Mouse (Mus musculus) R1 (cell line): ENCODE results near the gene Adgrf5.
A peak's percentile ranks its signal among the peaks of the same experiment; 100 is the strongest.
"Not testable (repeated sequence)": the region's sequence is repeated elsewhere in the genome, so short reads cannot be mapped to it uniquely, and the experiment has no call there.

ENCODE experiments used
- DNase-seq: peaks from one replicate; pipeline ENCODE4 v3.0.0-alpha.2; 2018; ENCODE audit warnings: low read depth, low spot score

Adgrf5 gene

GRCm38 (mm10) chr17:43460245-43461181, 100.3 kb downstream of the Adgrf5 start:
- DNase-seq, result peak; percentile 75

DNA sequence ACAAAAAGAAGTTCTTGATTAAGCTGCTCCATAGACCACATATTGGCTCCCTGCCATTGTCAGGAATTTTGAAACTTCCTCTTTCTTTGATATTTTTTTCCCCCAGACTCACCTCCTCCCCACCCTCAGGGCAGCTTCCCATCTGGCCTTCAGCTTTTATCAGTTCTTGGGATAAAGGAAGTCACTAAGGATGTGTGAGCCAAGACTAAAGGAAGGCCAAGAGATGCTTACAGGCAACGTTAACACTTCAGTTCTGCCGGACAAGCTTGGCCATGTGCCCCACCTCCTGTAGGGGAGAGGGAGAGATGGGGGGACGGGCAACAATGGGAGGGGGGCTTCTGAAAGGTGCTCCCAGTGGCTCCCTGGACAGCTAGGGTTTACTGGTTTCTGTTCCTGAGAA, 109.8 kb downstream of the Adgrf5 start:
- DNase-seq, result no peak

- DNase-seq, result peak; percentile 17
Measured at GRCm38 (mm10) chr17:43472558-43472957, 112.3 kb downstream of the Adgrf5 start.

GRCm38 (mm10) chr17:43474775-43475174, 114.5 kb downstream of the Adgrf5 start:
- DNase-seq, result no peak

- DNase-seq, result no peak
Measured at GRCm38 (mm10) chr17:43477621-43478020, 117.4 kb downstream of the Adgrf5 start.

DNA sequence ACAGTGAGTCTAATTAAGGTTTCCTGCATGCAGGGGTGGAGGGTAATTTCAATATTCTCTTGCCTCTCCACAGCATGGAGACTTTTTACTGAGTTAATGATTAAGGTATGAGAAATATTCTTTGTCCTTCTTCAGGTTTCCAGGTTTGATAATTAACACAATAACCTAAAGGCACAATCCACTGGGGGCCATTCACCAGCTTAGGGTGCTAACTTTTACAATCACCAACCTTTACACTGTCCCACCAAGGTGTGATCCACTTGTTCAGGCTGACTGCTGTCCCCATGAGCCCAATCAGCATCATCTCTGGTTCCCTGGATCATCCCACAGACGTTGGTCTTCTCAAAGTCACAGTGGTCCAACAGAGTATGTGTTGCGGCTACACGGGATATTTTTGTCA, 125.7 kb downstream of the Adgrf5 start:
- DNase-seq, result no peak

GRCm38 (mm10) chr17:43488439-43489151, 128.3 kb downstream of the Adgrf5 start:
- no peak for DNase-seq

GRCm38 (mm10) chr17:43490371-43490770, 130.1 kb downstream of the Adgrf5 start:
- DNase-seq, result not testable (repeated sequence)

DNA sequence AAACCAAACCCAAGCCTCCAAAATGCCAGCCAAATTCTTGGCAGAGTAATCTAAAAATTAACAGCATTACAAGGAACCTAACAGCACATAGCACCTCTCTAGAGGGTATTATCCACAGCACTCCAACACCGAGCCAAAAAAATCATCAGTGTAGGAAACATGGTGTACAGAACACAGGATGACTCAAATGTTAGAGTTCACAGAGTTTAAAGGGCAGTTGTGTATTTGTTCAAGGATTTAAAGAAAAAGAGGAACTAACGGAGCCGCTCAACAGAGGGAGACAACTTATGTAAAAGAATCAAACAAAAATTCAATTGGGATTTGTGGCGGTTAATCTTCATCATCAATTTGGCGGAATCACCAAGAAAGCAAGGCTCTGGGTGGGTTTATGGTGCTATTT, 135.3 kb downstream of the Adgrf5 start:
- no peak for DNase-seq

DNA sequence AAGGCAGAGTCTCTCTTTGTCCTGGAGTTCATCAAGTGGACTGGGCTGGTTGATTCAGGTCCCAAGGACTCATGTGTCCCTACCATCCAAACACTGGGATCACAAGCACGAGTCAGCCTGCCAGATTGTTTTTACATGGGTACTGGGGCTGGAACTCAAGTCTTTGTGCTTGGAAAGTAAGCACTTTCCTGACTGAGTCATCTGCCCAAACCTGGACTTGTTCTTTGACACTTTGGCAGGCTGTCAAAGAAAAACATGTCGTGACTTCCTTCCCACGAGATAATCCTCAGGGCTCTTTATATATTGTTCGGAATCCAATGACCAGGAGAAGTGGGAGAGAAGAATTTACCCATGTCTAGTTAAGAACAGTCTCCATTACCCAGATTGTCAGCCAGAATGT, 137.3 kb downstream of the Adgrf5 start:
- DNase-seq, result no peak

GRCm38 (mm10) chr17:43500513-43500912, 140.3 kb downstream of the Adgrf5 start:
- DNase-seq, result no peak

DNA sequence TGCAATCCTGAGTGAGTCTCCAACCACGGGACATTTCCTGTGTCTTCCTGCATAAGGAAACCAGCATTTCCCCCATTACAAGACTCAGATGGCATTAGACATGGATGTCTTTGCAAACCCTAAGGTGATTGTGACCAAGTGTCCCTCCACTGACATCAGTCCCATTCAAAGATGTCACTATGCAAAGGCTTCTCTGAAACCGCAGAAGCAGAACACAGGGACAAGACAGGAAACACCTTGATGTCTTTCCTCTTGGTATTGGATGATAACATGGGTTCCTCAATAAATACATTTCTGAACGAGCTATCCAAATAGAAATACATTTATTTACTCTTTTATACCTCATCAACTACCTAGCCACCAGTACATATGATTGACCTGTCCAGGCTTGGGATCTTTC, 141.0 kb downstream of the Adgrf5 start:
- DNase-seq, result no peak

DNA sequence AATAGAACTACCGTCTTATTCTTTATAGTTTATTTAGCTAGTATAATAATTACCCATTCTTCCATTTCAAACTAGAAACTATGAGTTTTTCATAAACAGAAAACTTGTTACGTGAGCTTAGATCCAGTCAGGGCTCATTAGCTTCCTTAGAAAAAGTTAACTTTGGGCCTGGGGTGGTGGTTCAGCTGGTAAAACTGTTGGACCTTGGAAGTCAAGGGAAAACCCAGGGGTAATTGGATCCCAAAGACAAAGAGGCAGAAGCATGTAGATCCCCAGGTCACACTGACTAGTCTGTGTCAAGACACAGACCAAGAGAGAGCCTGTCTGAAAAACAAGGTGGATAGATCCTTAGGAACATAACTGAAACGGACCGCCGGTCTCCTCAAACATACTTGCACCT, 141.4 kb downstream of the Adgrf5 start:
- DNase-seq, result no peak

- no peak for DNase-seq
Measured at GRCm38 (mm10) chr17:43502592-43502991, 142.3 kb downstream of the Adgrf5 start, which contains the start of gene Mep1a. TSS of gene Mep1a (minus strand) at chr17:43502812.

DNA sequence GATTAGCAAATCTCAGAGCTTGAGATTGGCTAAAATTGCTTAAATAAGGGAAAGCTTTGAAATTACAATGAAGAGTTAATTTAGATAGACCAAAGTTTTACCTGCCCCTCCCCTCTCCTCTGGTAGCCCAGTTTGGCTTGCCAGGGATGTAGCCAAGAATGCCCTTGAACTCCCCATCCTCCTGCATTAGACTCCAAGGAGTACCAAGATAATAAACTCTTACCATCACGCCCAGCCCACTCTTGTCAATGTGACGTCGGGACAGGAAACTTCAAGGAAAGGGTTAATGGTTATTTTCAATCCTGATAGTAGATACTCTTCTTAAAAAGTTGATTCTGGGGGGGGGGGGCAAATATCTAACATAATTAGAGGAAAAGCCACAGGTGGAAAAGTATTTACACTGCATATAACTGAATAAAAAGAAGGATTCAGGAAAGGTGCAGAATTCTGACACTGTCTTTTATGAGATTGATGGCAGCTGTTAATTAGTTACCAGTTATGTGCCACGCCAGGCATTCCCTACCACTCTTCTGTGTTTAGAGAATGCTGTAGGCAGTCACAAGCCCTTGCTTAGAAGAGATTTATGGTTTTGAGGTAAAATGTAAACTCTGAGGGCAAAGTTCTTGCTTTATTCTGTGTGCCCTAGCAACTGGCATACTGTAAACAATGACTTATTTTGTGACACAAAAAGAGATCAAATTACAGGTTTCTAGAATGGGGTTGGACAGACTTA, 143.8 kb downstream of the Adgrf5 start:
- DNase-seq, result no peak

- no peak for DNase-seq
Measured at GRCm38 (mm10) chr17:43504594-43504934, 144.3 kb downstream of the Adgrf5 start.
